Mouse (Mus musculus) hindlimb bud, embryonic 11.5 days (tissue): Measurements from ENCODE around the gene Trpv2.

ENCODE experiments used
- DNase-seq: peaks from one replicate; pipeline ENCODE4 v3.0.0-alpha.2; 2012; ENCODE audit warnings: low read depth, low spot score; ENCODE audit errors: extremely low spot score

The Trpv2 gene

DNA sequence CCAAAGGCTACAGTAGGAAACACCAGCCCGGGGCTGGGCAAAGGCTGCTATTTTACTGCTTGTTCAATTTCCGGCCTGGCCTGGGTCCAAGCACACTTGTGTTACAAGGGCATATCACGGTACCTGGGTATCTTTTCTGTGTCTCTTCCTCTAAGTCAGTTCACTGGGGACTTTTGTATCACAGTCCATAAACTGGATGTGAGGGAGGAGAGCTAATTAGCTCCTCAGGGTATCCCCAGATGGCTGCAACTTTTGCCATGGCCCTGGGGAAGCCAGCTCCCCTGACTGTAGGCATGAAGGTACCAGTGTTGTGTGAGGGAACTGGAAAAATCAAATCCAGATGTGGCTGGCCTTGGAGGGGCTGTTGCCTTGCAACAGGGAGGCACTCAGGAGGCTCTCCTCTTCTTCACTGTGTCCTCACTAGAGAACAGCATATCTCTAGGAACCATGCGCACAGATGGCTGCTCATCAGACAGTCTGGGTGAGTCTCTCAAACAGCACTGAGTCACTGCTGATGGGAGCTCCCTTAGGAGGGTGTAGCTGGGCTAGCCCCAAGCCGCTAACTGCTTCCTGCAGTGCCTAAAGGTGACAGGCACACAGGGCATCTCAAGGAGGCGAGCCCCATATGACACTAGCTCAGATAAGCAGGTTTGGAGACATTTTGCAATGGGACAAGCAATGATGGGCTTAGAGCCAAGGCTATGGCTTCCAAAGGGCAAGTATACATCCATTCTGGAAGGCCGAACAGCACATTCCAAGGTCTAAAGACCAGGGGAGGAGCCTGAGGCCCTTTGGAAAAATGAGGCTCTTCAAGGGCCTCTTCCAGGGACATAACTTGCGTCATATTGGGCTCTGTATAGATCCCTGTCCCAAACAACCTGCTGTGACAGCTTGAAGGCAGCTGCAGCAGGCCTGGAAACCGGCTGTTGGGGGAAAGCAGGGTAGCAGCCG, 50.3 kb downstream of the Trpv2 start:
- DNase-seq, result no peak

DNA sequence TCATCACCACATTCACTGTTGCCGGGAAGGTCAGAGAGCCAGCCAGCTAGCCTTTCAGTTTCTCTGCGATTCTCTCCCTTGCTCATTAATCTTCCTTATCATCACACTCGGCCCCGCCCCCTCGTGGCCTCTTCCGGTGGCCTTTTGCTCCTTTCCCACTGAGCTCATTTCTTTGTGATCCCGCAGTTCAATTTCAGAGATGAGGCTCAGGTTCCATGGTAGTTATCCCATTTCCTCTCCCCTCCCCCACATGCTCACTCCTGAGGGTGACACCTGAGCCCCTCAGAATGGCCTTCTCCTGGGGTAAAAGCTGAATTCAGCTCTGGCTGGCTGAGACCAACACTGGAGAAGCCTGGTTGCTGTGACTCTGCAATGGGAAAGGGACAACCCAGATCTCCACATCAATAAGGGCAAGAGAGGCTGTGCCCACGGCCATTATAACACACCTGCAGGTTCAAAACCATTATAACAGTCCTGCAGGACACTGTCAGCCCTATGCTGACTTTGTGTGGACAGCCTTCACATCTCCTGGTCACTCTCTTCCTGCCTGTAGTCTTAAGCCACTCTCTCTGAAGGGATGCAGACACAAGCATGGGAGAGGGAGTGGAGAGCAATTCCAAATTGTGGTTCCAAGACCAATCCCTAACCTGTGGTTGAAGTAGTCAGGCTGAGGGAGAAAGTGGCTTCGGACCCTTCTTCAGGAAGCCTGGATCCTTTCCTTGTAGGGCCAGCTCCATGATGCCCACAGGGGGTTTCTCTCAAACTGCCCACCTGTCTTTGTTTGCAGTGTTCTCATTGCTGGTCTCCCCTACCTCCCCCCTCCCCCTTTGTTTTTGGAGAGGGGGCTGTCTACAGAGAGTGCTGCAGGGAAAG, 55.3 kb downstream of the Trpv2 start:
- DNase-seq, result no peak

DNA sequence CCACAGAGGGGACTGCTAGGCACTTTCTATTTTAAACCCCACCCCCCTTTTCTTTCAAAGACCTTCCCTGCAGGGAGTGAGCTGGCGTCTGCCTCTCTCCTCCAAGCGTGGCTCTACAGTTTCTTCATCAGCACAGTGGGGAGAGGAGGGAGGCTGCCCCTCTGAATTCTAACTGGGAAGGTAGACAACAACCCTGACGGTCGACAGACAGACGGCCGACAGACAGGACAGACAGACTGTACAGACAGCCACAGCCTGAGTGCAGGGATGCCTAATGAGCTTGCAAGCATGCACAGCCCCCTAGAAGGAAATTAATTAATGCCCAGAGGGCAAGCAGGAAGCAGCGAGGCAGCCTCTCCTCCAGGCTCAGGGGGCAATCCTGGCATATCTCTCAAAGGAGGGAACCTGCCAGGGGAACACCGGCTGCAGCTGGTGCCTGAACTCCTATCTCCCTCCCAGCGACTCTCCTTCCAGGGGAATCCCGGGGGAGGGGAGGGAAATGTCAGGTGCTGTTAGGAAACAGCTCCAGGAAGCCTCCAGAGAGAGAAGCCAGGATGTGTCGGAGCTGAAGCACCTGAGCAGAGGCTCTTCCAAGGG, 56.0 kb downstream of the Trpv2 start:
- no peak for DNase-seq

DNA sequence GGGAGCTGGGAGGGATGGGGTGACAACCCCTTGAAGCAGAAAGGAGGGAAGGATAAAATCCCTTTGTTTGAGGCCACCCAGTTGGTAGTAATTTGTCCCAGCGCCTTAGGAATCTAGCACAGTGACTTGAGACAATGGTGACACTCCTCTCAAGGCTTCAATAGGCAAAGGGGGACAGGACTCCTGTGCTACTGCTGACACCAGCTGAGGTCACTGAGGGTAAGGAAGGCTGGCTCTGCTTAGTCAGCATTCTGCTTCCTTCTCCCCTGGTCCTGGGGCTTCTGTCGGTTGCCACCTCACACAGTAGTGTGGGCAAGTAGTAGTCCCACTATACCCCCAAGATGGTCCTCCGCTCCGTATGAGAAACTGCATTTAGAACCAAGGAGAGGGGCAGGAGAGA, 56.9 kb downstream of the Trpv2 start:
- DNase-seq, result no peak

DNA sequence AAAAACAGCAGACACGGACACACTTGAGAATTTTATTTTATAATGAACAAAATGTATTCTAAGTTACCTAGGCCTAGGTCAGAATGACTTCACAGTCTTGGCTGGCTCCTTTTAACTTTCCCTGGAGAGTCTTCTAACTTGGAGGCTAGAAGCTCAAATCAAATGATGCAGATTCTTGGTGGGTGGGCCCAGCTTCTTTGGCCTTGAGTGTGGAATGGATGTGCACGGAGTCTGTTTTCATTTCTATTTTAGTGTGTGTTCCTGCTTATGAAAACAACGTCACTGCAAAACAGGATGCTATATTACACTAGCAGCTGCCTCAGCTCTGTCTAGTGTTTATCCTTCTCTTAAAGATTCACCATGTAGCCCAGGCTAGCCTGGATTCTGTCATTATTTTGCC, 61.1 kb downstream of the Trpv2 start:
- no peak for DNase-seq

DNA sequence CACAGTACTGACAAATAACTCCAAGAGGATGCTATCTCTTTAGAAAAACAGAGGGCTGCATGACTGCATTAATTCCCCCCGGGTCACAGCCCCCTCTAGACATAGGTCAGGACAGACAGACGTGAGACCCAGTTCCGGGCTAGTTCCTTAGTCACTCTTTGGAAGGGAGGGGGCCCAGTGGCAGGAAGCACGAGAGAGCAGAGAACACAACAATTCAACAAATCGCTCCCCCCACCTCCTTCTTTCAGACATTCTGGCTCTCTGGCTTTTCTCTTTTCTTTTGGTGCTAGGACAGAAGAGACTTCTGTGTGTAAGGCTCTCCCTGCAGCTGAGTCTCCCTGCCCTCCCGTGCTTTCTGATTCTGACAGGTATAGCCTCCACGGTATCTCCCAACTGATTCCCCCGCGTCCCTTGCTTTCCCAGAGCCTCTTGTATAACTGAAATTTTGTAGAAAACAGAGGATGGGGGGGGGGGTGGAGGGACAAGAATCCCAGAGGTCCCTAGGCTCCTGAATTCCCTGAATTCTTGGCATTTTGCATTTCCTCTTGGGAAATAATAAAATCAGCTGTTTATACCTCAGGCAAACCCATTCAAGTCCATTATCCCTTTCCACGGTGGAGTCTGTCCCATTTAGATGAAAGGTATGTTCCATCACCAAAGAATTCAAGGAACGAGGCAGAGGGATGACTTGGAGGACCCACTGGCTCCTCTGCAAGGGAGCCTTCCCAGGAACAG, 62.0 kb downstream of the Trpv2 start:
- no peak for DNase-seq

DNA sequence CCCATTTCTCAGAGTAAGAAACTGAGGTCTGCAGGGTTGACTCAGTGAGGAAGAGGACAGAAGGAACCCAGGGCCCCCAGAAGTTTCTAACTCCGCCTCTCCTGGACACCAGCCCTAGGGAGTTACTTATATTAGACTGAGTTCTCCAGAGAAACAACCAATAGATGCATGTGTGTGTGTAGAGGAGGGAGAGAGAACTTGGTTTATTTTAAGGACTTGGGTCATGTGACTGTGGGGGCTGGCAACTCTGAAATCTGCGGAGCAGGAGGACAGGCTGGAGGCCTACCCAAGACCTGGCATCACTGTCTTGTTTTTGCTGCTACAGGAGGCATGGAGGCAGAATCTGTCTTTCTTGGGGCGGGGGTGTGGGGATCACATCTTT, 62.5 kb downstream of the Trpv2 start:
- DNase-seq, result no peak

DNA sequence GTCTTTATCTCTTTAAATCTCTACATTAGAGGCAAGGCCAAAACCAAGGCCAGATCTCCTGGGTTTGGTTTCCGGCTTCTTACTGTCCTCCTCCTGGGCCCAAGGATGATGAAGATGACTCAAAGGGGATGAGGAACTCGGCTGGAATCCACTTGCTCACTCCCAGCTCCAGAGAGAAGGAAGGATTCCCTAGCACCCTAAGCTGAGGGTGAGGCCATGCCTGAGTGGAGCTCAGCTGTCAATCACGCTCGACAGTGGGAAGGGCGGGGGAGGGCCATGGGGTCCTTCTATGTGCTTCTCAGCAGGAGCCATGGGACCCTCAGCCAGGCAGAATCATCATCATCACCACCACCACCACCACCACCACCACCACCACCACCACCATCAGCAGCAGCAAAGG, 63.1 kb downstream of the Trpv2 start:
- no peak for DNase-seq

DNA sequence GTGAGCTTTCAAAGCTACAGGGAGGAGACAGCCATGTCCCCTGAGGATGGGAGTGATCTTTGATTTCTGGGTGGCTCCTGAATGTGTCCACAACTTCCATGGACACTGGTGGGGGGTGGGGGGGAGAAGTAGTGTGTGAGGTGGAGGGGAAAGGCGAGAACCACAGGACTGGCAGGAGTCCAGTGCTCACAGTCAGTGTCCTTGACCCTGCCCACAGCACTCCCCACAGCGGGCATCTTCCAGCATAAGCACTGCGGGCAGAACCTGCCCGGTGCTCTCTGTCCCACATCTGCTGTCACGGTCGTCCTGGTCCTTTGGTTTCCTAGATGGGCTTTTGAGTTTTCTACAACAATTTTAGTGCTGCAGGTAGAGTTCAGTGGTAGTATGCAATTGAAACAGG, 63.5 kb downstream of the Trpv2 start:
- no peak for DNase-seq

DNA sequence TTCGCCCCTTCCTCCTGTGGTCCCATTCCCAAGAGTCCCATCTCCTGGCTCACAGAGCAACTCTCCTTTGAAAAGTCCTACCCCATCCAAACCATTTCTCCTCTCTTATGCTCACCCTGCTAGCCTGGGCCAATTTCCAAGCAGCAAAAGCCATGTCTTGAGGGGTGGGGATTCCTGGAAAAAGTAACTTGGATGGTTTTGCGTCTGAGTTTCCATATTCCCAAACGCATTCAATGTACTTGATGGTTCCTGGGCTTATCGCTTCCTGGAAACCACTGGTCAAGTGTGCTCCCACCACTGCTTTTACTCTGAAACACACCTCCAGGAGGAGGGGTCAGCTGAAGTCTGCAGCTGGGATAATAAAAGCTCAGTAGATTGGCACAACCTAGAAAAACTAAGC, 64.1 kb downstream of the Trpv2 start:
- DNase-seq, result no peak

DNA sequence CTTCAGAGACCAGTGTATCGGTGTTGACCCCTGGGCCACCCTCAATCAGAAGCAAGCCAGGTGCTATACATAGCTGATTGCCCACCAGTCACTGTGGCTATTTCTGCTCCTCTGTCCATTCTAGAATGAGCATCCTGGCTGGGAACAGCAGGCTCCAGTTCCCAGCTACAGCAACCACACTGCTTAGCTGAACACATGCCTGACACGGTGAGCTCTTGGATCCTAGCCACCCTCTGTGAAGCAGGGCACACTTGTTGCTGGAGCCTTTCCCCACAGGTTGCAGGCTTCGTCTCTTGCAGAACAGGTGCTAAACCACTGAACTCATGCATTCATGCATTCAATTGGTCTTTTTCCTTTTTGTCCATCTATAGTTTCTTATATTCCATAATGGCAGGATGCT, 66.1 kb downstream of the Trpv2 start:
- DNase-seq, result no peak

DNA sequence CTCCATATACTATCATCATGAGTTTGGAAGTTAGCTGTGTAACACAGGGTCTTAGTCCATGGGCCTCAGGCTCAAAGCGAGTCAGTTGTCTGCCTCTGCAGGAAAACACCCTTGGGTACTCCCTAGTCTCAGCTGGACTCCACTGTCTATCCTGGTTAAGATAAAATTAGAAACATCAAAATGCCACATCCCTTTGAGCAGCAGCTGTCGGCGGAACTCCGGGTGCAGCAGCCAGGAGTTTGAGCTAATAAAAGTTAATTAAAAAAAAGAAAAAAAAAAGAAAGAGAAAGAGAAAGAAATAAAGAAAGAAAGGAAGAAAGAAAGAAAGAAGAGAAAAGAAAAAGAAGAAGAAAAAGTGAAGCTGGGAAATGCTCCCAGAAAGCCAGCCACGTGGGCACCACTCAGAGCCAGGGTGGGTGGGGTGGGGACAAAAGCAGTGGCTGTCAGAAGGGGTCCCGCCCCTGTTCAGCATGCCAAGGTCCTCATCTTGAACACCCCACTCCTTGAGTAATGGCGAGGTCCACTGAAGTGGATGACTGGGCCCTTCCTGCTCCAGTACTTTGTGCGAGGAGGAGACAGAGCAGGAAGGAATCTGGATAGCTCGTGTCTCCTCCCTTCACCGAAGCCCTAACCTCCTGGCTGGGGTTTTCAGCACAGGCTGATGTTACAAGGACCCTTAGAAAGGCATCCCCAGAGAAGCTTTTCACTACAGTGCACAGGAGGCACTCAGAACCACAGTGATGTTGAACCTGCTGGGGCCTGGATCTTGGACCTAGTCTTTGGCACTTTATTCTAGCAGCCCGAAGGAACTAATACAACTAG, 67.9 kb downstream of the Trpv2 start:
- no peak for DNase-seq

DNA sequence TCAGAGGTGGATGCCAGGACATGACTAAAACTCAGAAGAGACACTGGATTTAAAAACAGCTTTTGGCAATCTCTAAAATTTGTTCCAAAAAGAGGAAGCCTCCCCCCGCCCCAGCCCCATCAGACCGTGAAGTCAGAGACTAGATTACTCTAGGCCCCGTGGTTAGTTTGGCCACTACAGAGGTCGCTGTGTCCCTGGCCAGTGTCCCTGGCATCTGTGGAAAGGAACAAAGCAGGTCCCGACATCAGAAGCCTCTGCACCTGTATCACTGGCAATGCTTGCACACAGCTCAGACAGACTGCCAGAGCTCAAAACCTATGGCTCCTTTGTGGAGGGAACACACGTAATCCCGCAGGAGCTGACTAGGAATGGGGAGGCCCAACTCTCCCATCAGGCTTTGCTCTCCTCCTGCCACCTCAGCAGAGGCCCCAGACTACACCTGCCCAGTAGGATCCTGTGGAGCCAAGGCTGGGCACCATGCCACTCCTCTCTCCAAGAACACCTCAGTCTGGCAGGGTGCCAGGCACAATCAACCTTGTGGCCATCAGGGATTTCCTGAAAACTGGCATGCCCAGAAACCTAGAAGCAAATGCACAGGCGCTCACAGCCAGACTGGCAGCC, 68.8 kb downstream of the Trpv2 start:
- no peak for DNase-seq

DNA sequence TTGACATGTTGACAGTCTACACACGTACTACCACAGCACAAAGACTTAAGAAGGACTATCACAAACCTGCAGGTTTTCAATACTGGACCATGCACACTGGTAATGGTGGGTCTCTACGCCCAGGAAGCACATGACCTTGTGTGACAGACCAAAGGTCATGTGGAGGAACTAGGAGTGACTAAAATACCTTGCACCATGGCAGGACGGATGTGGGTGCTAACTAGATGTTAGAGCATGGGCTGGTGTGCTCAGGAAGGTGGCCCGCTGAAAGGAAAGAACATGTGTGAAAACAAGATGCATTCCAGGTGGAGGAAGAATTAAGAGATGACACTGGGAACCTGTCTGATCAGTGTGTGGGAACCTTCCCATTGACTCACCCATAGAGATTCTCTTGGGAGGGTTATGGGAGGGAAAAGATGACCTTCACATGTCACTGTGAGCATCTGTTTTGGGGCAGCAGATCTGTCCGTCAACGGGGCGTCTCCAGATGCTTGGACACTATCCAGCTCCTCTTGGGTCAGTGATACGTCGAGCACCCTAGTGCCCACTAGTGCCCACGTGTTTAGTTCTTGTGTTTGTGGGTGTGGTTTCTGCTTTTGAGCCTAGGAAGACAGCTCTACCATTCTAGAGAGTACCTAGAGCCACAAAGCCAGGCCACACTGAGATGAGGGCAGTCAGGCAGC, 69.5 kb downstream of the Trpv2 start:
- no peak for DNase-seq

DNA sequence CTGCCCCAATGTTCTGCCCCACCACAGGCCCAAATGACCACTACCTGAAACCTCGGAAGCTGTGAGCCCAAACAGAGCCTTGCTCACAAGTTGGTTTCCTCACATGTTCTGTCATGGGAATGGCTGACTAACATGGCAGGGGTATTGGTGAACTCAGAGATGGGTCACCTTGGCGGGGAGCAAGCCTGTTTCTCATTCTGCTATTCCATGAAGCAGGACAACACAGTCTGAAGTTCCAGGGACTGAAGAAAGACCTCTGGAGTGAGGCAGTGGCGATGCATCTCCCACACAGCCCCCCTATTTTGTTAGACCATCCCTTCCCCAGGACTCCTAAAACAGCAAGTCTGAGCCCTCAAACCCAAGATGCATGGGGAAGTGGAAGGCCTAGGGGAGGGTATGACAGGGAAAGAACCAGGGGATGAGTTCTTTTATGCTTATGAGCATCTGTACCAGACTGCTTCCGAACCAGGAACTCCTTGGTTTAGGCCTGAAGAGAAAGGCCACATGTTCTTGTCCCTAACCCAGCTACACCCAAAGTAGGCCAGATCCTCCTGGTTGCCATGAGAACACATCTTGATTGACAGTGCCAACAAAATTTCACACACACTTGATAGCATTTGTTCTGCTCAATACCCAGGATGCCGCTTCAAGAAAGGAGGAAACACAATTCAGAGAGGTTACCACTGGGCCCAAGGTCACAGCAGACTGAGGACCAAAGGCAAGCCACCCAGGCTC, 70.5 kb downstream of the Trpv2 start:
- no peak for DNase-seq

DNA sequence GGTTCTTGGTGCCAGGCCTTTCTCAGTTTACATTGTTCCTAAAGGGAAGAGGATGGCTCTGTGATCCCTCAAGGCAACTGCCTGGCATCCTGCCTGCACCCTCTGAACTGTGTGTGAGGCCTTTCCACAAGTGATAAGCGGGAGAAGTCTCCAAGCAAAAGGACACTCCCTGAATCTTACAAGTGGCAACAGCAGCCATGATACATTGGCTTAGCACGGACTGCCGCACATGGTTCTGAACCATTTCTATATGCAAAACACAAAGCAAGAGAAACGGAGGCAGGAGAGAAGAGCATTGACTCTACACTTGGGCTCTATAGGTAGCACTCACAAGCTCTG, 71.0 kb downstream of the Trpv2 start:
- no peak for DNase-seq

DNA sequence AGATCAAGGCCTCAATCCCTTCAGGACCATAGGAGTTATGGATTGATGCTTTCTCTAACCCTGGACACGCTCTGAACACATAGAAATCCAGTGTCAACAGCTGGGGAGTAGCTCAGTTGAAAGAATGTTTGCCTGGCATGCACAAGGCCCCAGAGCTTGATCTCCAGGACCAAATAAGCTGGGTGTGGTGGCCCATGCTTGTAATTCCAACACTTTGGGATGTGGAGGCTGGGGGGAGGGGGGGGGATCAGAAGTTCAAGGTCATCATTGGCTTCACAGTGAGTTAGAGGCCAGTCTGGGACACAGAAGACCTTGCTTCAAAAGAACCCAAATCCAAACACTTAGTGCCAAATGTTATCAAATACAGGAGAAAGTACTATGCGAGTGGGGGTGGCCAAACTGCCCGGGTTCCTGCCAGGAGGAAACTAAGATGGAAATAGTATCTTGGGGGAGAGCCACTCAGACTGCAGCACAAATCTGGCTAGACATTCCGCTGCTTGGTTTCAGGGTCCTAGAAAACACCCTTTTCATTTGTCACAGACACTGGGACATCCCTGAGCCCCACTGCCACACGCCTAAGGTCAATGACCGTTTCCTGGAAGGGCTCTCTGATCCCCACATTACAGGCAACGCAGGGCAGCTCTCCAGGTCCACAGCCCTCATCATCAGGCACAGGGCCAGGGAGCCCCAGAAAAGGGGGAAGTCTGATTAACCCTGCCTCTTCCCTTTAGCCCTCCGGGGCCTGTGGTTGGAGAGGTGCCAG, 71.6 kb downstream of the Trpv2 start:
- DNase-seq, result no peak

DNA sequence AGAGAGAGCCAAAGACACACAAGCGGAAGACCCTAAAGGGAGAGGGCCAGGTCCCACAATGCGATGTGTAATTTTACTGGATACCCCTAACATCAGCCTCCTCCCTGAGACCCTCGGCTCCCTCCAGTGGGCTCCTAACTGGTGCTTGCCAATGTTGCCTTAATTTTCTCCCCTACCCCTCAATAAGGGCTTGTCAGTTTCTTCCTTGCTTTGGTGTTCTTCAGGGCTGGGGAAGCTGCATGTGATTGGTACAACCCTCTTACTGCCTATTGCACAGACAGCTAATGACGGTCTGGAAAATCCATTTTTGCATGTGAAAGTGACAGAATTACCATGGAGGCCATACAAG, 72.2 kb downstream of the Trpv2 start:
- no peak for DNase-seq
